Mouse (Mus musculus) thymus, adult 2 months (tissue): ENCODE data around the gene C2cd4a.

Experiments
- CTCF ChIP-seq: fragments of 200-500 bp; IDR thresholded peaks from 2 replicates; pipeline ENCODE4 v1.5.1; 2012; ENCODE audit warnings: mild to moderate bottlenecking, control low read depth, low read length, moderate library complexity, borderline replicate concordance; ENCODE audit not compliant: control insufficient read depth, poor library complexity, insufficient read depth; ENCODE audit errors: extremely low read depth
- POLR2A ChIP-seq: fragments of 200-500 bp; IDR thresholded peaks from 2 replicates; pipeline ENCODE4 v1.6.1; 2012; ENCODE audit warnings: mild to moderate bottlenecking, low read length, control low read depth, moderate library complexity; ENCODE audit not compliant: control insufficient read depth, poor library complexity, insufficient read depth; ENCODE audit errors: extremely low read depth

DNA sequence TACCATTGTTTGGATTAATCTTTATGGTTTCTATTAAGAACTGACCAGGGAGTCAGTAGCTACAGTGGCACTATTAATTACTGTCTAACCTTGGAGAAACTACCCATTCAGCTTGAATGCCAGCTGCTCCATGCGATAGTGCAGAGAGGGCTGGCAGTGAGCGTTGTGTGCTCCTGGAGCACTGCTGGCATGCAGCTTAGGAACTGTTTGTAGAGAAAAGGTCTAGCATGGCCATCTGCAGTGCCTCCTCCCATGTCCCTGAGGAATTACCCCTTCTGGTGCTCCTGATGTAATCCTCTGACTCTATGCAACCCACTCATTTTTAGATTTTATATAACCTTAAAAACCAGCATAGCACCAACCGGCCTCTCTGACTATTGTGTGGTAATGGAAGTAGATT lies 15.5 kb upstream of the C2cd4a start:
- TF ChIP-seq CTCF (no peak), POLR2A (no peak)
